Mouse (Mus musculus) E14TG2a.4 (cell line): ENCODE data around the gene Olfr1497.
A peak's percentile ranks its signal among the peaks of the same experiment; 100 is the strongest.

Experiments used
- H3K27me3 ChIP-seq: 2 replicates; pipeline ENCODE4 v1.6.1; 2014; ENCODE audit warnings: low read length, control low read depth; ENCODE audit not compliant: insufficient read depth
- H3K36me3 ChIP-seq: 2 replicates; pipeline ENCODE4 v1.6.1; 2014; ENCODE audit warnings: low read length, control low read depth; ENCODE audit not compliant: insufficient read depth
- H3K4me1 ChIP-seq: replicated peaks from 2 replicates; pipeline ENCODE4 v1.6.1; 2014; ENCODE audit warnings: low read depth, low read length, control low read depth
- H3K4me3 ChIP-seq: replicated peaks from 2 replicates; pipeline ENCODE4 v1.5.1; 2014; ENCODE audit warnings: mild to moderate bottlenecking, low read length
- H3K9me3 ChIP-seq: 2 replicates; pipeline ENCODE4 v1.6.1; 2014; ENCODE audit warnings: low read length, control low read depth
- CTCF ChIP-seq: conservative IDR thresholded peaks from 2 replicates; pipeline ENCODE4 v1.5.1; 2014; ENCODE audit warnings: low read length
- NANOG ChIP-seq: IDR thresholded peaks from 2 replicates; pipeline ENCODE4 v1.6.1; 2014; ENCODE audit warnings: borderline replicate concordance, low read length, mixed read lengths
- POU5F1 ChIP-seq: IDR thresholded peaks from 2 replicates; pipeline ENCODE4 v1.6.1; 2014; ENCODE audit warnings: low read length, borderline replicate concordance

The Olfr1497 gene

GRCm38 (mm10) chr19:13768565-13769276 lies 29.3 kb downstream of the Olfr1497 start:
- H3K4me3 ChIP-seq = no peak overlapping the region
- H3K36me3 ChIP-seq = no peaks in the 10 kb centered on the region
- H3K4me1 ChIP-seq = no peaks in the 10 kb centered on the region
- no peaks in the 10 kb centered on the region for H3K9me3 ChIP-seq
- TF ChIP-seq NANOG = no peak
- peak; percentile 24; the same call in 1 of the 2 replicates for TF ChIP-seq CTCF
- TF ChIP-seq POU5F1 = no peak
- no peaks in the 10 kb centered on the region for H3K27me3 ChIP-seq

GRCm38 (mm10) chr19:13764306-13764705 lies 33.7 kb downstream of the Olfr1497 start, which contains the start of gene Olfr1495:
TSS of gene Olfr1495 (plus strand) at chr19:13764606.
- TF ChIP-seq POU5F1 (no peak), CTCF (no peak), NANOG (no peak)
- H3K36me3 ChIP-seq = no peaks in the 10 kb centered on the region
- H3K4me1 ChIP-seq = no peaks in the 10 kb centered on the region
- no peak within 1 kb of the TSS for H3K4me3 ChIP-seq
- no peaks in the 10 kb centered on the region for H3K9me3 ChIP-seq
- H3K27me3 ChIP-seq = no peaks in the 10 kb centered on the region

- no peaks in the 10 kb centered on the region for H3K4me1 ChIP-seq
- no peak overlapping the region for H3K4me3 ChIP-seq
- no peaks in the 10 kb centered on the region for H3K9me3 ChIP-seq
- H3K27me3 ChIP-seq = no peaks in the 10 kb centered on the region
- no peaks in the 10 kb centered on the region for H3K36me3 ChIP-seq
- no peak for TF ChIP-seq POU5F1
- no peak for TF ChIP-seq NANOG
- TF ChIP-seq CTCF = no peak
These were observed 48.6 kb downstream of the Olfr1497 start for GRCm38 (mm10) chr19:13749366-13749765.
